Mouse (Mus musculus): ENCODE data around the gene Hmga1.

Hmga1 gene

DNA sequence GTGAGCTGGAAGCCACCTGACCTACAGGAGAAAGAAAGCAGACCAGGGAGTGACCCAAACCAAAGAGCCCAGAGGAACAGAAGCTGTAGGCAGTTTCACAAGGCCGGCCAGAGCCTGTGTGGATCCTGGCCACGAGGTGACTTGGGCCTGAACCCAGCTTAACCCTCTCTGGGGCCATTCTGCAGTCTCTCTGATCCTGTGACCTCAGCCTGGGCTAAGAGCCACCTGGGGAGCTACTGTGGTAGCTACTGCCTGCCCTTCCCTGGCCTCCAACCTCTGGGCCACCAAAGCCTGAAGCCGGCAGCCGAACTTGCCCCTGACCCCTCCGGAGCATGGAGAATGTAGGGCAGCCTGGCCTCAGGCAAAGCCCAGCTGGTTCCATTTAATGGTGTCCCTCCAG lies 27.5 kb upstream of the Hmga1 start:
- DNase-seq (ENCODE audit: low spot score): no peak

DNA sequence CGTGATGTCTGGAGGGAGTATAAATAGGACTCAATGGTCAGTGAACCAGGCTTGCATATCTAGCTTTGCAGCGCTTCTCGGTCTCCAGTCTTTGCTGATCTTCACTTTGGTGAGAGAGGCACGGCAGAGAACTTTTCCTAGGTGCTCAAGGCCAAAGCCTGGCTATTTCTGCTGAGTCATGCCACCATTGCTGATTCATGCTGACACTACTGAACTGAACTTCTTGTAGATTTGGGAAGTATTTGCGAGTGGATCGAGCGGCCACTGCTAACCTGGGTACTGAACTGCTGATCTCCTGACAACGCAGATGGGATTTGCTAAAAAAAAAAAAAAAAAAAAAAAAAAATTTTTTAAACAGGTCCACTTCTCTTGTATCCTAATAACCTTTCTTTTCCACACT lies 24.2 kb upstream of the Hmga1 start:
- DNase-seq (ENCODE audit: low spot score): no peak

DNA sequence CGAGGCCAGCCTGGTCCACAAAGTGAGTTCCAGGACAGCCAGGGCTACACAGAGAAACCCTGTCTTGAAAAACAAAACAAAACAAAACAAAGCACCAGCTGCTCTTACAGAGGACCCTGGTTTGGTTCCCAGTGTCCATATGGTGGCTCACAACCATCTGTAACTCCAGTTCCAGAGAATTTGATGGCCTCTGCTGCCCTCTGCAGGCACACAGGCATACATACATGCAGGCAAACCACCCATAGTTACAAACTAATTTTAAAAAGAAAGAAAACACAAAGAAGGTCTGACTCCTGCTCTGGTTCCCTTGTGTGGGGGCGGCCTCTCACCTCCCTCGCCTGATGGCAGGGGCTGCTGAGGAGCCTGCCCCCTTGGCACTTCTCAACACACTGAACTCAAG lies 22.9 kb upstream of the Hmga1 start:
- DNase-seq (ENCODE audit: low spot score): no peak

DNA sequence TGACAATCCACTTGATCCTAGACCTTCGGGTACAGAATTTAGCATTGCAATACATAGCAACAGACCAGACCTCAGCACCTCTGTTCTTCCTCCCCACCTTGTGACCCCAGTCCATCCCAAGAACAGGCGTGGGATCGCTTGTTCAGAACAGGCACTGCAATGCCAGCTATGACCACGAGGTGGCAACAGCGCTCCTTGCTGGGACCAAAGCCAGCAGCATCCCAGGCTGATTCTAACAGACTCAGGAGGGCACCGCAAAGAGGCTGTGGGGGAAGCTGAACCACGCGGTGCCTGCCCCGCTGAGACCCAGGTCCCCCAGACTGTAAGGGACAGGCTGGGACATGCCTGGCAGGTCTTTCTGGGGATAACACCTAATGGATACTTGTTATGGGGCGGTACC lies 21.6 kb upstream of the Hmga1 start:
- peak; percentile 94 for DNase-seq (ENCODE audit: low spot score)

DNA sequence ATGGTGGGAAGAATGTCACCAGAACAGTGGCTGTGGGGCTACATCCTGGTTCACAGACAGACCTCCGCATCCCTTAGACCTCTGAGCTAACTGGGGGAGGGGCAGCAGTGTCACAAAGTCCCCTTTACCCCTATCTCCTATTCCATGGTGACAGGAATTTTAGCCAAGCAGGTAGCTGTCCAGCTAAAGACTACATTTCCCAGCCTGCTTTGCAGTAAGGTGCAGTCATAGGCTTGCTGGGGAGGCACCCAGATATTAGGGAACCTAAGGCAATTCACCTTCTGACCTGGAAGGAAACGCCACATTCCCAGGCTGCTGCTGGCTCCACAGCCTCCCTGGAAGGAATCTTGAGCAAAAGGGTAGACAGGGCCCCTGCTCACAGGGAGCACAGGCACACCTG lies 15.0 kb upstream of the Hmga1 start:
- no peak for DNase-seq (ENCODE audit: low spot score)

DNA sequence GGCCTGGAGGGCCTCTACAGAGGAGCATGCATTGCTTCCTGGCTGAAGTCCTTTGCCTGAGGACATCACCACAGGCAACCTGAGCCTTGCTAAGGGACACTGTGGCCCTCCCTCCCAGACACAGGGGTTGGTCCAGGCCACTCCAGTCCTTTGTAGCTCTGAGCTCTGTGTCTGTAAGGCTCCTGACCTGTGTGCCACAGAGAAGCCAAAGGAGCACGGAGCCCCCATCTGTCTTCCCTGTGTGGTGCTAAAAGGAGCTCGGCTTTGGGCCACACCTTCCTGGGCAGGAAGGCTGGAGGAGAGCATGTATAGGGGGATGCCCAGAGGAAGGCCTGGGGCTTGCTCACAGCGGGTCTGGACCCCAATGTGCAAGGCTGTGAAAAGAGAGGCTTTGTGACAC lies 14.3 kb upstream of the Hmga1 start:
- DNase-seq (ENCODE audit: low spot score): no peak

DNA sequence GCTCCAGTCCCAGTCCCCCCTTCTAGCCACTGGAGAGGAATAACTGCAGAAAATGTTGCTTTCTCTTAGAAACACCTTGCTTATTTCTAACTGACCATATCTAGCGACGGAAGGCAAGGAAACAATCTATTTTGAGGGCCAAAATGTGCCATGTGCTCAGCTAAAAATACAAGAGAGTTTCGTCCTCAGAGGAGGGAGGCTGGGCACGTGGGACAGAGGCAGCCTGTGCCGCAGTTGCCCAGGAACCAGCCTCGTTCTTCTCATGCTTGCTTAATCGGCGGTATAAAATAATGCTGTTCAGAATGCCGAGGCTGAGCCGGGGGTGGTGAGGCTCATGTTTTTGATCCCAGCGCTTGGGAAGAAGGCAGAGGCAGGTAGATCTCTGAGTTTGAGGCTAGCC lies 11.7 kb upstream of the Hmga1 start:
- no peak for DNase-seq (ENCODE audit: low spot score)

DNA sequence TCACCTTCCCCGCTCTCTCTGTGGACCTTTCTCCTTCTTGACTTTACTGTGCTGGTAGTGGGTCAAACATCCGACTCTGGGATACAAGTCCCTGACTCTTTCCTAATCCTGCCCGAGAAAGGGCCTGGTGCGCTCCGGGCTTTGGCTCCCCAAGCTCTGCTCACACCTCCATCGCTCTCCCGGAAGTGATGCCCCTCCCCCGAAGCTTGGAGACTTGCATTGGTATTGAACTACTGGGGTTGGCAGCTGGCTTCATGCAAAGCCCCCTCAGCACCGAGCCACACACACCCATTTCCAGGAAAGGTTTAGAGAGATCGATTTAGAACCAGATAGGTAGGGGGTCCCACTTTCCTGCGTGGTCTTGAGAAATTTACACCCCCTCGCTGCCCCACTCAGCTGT lies 10.3 kb upstream of the Hmga1 start:
- DNase-seq (ENCODE audit: low spot score): no peak

DNA sequence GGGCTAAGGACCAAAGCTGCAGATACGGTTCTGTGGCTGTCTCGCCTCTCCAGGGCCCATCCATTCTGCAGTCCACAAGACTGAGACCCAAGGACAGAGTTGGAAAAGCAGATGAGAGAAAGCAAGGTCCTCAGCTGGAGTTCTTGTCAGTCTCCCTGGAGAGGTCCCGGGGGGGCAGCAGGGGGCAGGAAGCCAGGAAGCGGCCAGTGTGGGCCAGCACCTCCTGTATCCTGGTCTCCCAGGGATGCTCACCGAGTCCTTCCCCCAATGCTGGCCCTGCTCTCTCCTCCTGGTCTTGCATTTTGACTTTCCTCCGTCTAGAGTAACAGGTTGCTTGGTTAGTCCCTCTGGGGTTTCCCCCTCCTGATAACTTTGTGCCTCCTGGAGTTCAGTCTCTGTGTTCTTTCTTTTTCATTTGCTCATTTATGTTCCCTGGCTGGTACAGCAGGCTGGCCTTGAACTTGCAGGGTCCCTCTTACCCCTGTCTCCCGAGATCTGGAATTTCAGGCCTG lies 9.7 kb upstream of the Hmga1 start:
- DNase-seq (ENCODE audit: low spot score): no peak

DNA sequence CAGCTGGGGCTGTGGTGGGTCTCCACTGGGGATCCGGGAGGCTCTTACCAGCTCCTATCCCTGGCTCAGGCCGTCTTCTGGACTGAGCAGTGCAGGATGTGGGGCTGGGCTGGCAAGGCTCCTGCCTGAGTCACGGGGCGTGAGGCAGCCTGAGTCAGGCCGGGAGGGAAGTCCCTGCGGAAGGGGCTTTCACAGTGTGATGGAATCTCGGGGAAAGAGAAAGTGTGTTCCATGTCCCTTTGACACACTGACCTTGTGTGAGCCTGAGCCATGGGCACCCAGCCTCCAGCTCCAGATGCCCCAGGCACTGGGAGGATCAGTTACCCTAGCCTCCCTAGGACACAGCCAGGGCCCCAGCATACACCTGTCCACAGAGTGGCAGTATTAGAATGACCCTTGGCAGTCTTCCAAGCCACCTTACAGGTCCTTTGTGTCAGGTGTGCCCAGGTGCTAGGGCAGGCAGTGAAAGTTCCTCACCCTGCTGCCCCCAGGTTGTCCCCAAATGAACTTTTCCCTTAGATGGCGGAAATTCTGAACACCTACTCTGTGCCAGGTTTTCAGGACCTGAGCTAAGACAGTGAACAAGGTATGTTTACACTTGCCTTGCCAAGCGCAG lies 8.9 kb upstream of the Hmga1 start:
- DNase-seq (ENCODE audit: low spot score): no peak

DNA sequence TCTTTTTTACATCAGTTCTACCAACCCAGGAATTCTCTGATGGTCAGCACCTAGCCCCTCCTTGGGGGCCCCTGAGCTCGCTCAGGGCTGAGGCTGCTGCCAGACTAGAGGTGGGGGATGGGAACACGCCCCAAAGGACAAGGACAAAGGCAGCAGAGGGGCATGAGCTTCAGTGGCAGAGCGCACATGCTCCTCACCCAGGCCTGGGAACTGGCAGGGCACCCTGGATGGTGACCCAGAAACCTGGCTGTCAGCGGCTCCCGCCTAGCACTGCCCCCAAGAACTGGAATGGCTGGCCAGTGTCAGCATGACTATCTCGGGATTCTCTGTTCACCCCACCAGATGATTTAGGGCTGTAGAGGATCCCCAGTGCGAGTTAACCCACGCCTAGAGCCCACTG lies 7.1 kb upstream of the Hmga1 start:
- no peak for DNase-seq (ENCODE audit: low spot score)

DNA sequence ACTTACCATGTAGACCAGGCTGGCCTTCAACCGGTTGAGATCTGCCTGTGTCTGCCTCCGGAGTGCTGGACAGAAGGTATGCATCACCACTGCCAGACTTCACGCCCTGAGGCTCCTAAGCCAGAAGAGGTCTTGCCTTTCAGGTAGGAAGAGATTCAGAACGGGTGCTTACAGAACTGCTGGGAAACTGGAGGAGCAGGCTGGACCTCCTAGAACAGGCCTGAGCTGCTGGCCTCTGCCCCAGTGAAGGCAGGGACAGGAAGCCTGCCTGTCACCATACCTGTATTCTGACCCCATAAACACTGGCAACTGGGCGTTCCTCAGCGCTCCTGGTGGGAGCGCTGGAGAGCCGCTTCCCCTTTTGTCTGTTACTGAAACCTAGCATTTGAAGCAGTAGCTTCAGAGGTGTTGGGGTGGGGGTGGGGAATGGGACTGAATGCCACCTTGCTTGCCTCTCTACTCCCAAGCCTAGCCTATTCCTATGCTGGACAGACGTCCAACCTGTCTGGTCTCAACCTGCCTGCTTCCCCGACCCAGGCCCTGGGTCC lies 4.8 kb upstream of the Hmga1 start:
- DNase-seq (ENCODE audit: low spot score): no peak

DNA sequence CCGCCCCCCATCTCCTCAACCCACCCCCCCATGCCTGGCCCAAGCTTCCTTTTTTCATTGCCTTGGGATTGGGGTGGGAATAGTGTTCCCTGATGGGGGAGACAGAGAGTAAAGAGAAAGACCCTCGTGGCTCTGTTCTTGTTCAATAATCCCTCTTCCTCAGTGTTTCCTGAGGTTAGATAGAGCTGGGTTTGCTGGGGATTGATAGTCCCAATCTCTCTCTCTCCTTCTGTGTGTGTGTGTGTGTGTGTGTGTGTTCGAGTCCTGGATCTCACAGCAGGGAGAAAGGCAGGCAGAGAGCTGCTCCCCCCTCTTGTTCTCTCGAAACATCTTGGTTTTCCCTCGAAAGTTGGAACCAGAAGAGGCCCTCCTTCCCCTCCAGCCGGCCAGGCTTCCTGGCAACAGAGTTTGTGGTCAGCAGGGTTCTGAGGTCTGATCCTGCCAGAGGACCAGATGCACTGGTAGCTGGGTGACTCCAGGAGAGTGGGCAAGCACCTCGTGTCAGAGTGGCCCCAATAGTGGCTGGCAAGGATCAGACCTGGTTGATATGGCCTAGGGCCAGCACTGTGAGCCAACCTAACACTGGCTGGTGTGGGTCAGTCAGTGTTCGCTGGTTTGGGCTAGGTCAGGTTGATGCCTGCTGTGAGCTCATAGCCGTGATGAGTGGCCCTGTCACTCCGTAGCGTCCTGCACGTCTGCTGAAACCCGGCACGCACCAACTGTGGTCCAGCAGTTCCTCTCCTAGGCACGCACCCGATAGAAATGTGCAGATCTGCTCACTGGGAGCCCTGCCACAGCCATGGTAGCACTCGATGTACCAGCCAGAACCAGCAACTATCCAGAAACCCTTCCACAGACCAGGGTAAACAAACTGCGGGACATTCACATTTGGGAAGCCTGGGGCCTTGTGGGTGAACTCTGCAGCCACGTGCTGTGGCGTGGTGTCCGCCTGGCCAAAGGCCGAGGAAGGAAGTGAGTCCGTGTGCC lies 3.8 kb upstream of the Hmga1 start:
- no peak for DNase-seq (ENCODE audit: low spot score)

DNA sequence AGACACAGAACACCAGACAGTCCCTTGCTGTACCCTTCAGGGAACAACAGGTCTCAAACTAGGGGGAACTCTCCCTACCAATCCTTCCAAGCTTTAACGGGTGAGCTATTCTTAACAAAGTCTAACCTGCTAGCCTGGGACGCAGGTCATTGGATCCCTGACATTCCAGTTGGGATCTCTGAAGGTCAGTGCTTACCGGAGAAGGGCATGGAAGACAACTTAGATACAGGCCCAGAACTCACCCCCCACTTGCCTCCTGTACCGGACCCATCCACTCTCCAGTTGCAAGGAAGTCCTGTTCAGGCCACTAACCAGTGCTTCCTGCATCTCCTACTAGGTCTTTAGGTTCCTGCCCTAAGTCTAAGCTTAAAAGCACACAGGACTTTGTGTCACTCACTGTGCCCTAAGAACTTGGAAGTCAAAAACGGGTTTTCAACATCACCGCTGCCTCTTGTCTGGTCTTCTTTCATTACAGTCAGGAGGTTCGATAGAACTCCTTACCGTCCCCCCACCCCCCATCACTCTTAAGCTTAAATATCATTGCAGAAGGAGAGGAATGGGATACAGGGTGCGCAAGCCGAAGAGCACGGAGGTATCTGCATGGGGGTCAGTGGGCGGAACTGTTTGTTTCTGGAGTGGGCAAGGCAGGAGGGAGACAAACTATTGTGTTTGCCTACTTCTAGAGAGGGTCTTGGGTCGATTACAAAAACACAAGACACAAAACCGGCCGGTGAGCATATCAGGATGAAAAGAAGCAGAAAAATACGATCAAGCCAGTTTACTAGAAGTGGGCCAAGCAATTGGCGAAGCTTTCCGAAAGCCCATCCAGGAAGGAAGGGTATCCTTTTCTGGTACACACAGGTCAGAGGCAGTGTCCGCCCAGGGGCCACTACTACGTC lies 2.0 kb upstream of the Hmga1 start:
- no peak for DNase-seq (ENCODE audit: low spot score)

DNA sequence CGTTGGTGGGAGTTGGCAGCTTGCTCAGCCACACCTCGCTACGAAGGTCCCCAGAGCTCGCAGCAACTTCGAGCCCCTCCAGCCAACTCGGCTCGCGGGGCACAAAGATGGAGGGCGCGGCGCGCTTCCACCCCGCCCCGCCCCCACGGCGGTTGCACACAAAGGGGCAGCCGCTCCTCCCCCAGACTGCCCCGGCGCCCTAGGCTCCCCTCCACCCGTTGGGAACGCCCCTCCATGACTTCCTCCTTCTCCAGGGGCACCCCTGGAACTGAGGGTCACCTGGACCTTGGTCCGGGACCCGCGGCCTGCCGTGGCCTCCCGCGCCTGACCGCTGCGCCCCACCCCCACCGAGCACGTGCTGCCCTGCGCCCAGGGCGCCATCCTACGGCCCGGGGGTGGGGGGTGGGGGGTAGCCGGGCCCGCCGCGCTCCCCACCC lies 1.2 kb upstream of the Hmga1 start:
- no peak for DNase-seq (ENCODE audit: low spot score)

DNA sequence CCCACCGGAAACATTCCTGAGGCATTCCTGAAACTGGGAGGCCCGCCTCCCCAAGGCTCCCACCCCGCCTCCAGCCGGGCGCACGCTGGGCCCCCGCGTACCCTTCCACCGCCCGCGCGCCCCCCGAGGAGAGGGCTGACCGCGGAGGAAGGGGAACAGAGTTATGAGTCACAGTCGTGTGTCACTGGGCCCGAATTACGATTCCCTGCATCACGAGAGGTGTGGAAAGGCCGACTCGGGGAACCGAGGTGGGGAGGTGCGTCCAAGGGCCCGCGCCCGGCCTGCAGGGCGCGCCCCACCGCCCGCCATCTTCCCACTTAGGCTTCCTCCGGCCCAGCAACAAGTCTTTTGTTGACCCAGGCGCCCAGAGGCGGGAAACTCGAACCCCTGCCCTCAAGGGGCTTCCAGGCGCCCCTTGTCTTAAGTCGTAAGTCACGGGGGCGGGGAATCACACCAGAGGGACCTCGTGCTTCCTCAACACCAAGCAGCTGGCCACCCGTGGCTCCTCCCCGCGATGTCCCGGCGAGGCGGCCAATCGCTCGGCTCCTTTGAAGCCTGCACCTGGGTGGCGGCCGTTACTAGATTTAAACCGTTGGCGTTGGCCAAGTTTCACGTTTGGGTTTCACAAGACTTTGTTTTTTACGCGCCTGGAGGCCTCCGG lies 655 bp upstream of the Hmga1 start:
- DNase-seq (ENCODE audit: low spot score): no peak

DNA sequence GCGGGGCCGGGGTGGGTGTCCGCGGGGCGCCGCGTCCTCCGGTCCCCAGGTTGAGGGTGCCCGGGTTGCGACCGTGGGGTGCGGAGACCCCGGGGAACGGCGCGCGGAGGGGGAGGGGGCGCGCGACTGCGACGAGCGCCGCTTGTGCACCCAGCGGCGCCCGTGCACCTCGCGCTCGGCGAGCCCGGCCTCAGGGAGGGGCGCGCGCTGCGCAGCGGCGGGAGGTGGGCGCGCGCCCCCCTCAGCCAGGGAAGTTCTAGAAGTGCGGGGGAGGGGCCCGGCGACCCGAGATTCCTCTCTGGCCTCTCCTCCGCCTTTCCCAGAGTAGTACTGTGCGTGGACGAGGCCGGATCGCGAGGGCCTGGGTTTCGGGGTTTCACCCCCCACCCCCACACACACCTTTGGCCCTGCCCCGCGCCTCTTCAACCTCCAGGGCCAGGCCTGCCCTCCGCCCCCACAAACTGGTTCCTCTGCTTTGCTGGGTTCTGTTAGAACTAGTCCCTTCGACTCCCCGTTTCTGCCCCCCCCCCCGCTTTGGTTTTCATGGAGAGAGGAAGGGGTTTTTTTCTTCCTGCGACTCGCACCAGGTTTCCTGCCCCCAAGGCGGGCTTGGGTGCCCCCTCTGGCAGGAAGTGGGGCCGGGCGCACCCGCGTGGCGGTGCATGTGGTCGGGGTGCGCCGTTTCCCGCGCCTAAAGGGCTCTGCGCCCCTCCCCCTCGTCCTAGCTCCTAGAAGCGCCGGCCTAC lies 1.1 kb downstream of the Hmga1 start:
- DNase-seq (ENCODE audit: low spot score): no peak

DNA sequence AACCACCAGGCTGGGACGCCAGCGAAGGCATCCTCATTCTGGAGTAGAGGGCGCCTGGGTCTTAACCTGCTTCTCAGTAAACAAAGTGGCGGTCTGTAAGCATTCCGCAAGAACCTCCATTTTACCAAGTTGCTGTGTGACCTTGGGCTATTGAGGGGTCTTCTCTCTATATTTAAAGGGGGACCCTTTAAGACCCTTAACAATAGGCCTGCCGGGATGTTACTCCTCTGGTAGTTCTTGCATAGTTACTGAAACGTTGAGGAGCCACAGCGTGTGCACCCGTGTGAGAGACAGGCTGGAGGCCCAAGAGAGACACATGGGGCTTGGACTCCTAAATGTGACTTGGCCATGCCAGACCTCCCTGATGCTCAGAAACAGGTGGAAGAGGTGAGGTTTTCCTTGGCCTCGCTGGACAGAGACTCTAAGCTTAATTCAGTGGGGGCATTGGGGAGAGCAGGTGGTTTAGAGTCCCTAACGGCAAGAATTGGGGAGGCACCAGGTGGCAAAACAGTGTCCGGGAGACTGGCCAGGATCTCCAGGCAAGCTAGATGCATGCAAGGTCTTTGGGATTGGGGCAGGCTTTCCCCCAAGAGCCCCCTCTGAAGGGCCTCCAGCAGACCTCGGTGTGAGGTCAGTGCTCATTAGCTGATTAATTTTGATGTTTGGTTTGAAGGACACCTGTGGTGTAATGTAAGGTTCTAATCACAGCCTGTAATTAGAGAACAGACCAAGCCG lies 1.8 kb downstream of the Hmga1 start:
- no peak for DNase-seq (ENCODE audit: low spot score)

DNA sequence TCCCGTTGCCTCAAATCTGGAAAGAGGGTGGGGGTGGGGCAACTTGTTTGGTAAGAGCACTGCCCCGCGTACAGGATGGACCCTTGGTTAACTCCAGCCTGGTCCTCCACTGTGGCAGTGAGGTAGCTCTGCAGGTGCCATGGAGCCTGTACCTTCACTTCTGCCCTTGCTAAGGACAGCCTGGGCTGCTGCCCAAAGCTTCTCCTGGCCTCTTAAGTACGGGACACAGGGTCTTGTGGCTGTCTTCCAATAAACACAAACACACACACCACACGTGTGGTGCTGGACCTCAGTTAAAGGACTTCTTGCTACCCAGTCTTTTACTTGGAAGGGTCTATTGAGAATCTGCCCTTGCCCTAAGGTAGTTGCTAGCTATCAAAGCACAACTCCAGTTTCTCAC lies 2.5 kb downstream of the Hmga1 start:
- no peak for DNase-seq (ENCODE audit: low spot score)

DNA sequence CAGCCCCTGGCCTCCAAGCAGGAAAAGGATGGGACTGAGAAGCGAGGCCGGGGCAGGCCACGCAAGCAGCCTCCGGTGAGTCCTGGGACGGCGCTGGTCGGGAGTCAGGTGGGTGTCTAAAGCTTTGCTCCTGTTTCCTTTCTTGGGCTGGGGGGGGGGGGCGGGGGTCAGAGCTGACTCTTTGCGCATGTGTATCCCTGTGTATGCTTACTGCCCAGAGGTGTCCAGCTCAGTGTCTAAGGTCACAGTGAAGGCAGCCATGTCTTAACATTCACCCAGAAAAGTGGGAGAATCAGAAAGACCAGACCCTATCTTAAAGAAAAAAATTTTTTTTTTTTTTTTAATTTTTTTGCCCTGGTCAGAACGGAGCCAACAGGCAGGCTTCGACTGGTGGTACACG lies 3.3 kb downstream of the Hmga1 start:
- no peak for DNase-seq (ENCODE audit: low spot score)

Data from ovary, postnatal 14 days (tissue).